8 mouse cellular contexts compared by ENCODE assay signal in genomic region chr3:122619931-122620284, GRCm38 (mm10). TPM values are rescaled to one million over a fixed set of nuclear protein-coding genes. Genes with fewer than 3 reads are reported as not detected.
A peak's percentile ranks its signal among the peaks of the same experiment; 100 is the strongest.
DNase-seq lines count a peak whose midpoint lies in the region; ATAC-seq and TF ChIP-seq lines count a peak whose summit lies in the region.

No protein-coding gene starts in this region.

- no peak for DNase-seq in heart, postnatal 14 days
- DNase-seq in ES-CJ7 (ENCODE audit: low read depth, low spot score) = peak; percentile 60
- peak; percentile 84 for DNase-seq in forebrain, postnatal 0 days
- DNase-seq in limb, embryonic 14.5 days (ENCODE audit: low spot score) = no peak
- peak; percentile 17 for DNase-seq in splenic B cell, adult 2 months (ENCODE audit: low read depth, low spot score)
- DNase-seq in urinary bladder, postnatal 25 days (ENCODE audit: low spot score) = no peak
- DNase-seq in urinary bladder, postnatal 10 days (ENCODE audit: low spot score) = no peak

- no peaks in the 10 kb centered on the region for H3K36me3 ChIP-seq in heart, embryonic 11.5 days (ENCODE audit: control insufficient read depth, insufficient read depth, low read length)
- no peaks in the 10 kb centered on the region for H3K36me3 ChIP-seq in forebrain, postnatal 0 days (ENCODE audit: insufficient read depth)
- no peaks in the 10 kb centered on the region for H3K36me3 ChIP-seq in limb, embryonic 14.5 days (ENCODE audit: control insufficient read depth, insufficient read depth, low read length)
- no peaks in the 10 kb centered on the region for H3K36me3 ChIP-seq in splenic B cell, adult 2 months (ENCODE audit: control insufficient read depth, insufficient read depth, low read length, poor library complexity, severe bottlenecking)

- no peak for TF ChIP-seq CTCF in forebrain, postnatal 0 days (IDR thresholded peaks at IDR 0.05; ENCODE audit: low read depth)

- intact Hi-C loops in heart, postnatal 14 days (cut with DNase I) = loop anchor here (2.0 to 5.0 kb wide), 2 partner anchors 61 to 113 kb away; no protein-coding TSS in a partner anchor

- WGBS in heart, embryonic 11.5 days (ENCODE audit: insufficient replicate concordance) = under 1% methylated on average over 20 of the region's 20 CpGs
- under 1% methylated on average over 20 of the region's 20 CpGs for WGBS in forebrain, postnatal 0 days
- WGBS in limb, embryonic 14.5 days = 2% methylated on average over 20 of the region's 20 CpGs

- H3K27me3 ChIP-seq in heart, embryonic 11.5 days (ENCODE audit: control insufficient read depth, insufficient read depth, low read length) = no peaks in the 10 kb centered on the region
- H3K27me3 ChIP-seq in forebrain, postnatal 0 days (ENCODE audit: insufficient read depth, low read length) = no peaks in the 10 kb centered on the region
- H3K27me3 ChIP-seq in limb, embryonic 14.5 days (ENCODE audit: control insufficient read depth, insufficient read depth, low read length) = no peaks in the 10 kb centered on the region
- H3K27me3 ChIP-seq in splenic B cell, adult 2 months (ENCODE audit: control insufficient read depth, insufficient read depth, low read length, poor library complexity, severe bottlenecking) = no peaks in the 10 kb centered on the region

- peaks cover 15% of the 10 kb centered on the region for H3K4me1 ChIP-seq in heart, embryonic 11.5 days (ENCODE audit: control insufficient read depth, insufficient read depth, low read length)
- H3K4me1 ChIP-seq in forebrain, postnatal 0 days (ENCODE audit: insufficient read depth) = peaks cover 18% of the 10 kb centered on the region; the same call in 1 of the 2 replicates
- H3K4me1 ChIP-seq in limb, embryonic 14.5 days (ENCODE audit: control insufficient read depth, insufficient read depth, low read length) = peaks cover 25% of the 10 kb centered on the region

- H3K4me2 ChIP-seq in heart, embryonic 11.5 days = peak overlapping the region; percentile 96
- H3K4me2 ChIP-seq in forebrain, postnatal 0 days (ENCODE audit: low read depth) = peak overlapping the region; percentile 64
- H3K4me2 ChIP-seq in limb, embryonic 14.5 days (replicated peaks; ENCODE audit: low read depth, low read length, severe bottlenecking) = peak overlapping the region; percentile 85

- H3K4me3 ChIP-seq in heart, embryonic 11.5 days (ENCODE audit: low read depth, low read length) = peak overlapping the region; percentile 88
- peak overlapping the region; percentile 99 for H3K4me3 ChIP-seq in forebrain, postnatal 0 days (ENCODE audit: low read depth, low read length)
- peak overlapping the region; percentile 81 for H3K4me3 ChIP-seq in limb, embryonic 14.5 days (replicated peaks; ENCODE audit: low read length)

- H3K9me3 ChIP-seq in heart, embryonic 11.5 days (replicated peaks; ENCODE audit: control insufficient read depth, low read length) = no peaks in the 10 kb centered on the region
- H3K9me3 ChIP-seq in forebrain, postnatal 0 days (ENCODE audit: low read length) = no peaks in the 10 kb centered on the region
- H3K9me3 ChIP-seq in limb, embryonic 14.5 days (ENCODE audit: control insufficient read depth, low read length) = no peaks in the 10 kb centered on the region

- TF ChIP-seq POLR2A in limb, embryonic 14.5 days (IDR thresholded peaks at IDR 0.05; ENCODE audit: borderline replicate concordance, extremely low read depth, insufficient read depth, insufficient read length) = peak; percentile 58; the same call in 1 of the 2 replicates

- peak overlapping the region; percentile 91 for H3K27ac ChIP-seq in heart, embryonic 11.5 days (ENCODE audit: low read depth, low read length)
- peak overlapping the region; percentile 100 for H3K27ac ChIP-seq in forebrain, postnatal 0 days (ENCODE audit: low read depth, low read length)
- peak overlapping the region; percentile 97 for H3K27ac ChIP-seq in limb, embryonic 14.5 days (replicated peaks; ENCODE audit: low read depth, low read length)

- peak overlapping the region; percentile 96 for H3K9ac ChIP-seq in heart, embryonic 11.5 days (ENCODE audit: low read depth, low read length)
- H3K9ac ChIP-seq in forebrain, postnatal 0 days = peak overlapping the region; percentile 99
- peak overlapping the region; percentile 98 for H3K9ac ChIP-seq in limb, embryonic 14.5 days (ENCODE audit: low read depth, low read length, severe bottlenecking)

- ATAC-seq in heart, embryonic 11.5 days (replicated peaks; ENCODE audit: insufficient number of reproducible peaks, low FRiP score, low TSS enrichment) = peak; percentile 28
- peak; percentile 81 for ATAC-seq in forebrain, postnatal 0 days
- ATAC-seq in limb, embryonic 14.5 days (ENCODE audit: low FRiP score, low read depth) = peak; percentile 70

RNA-seq across cellular contexts. Expression of gene Fnbp1l, which starts 0.4 kb away (rescaled TPM):
- 26.6 and 35.1 TPM in 2 replicates for polyA plus RNA-seq in heart, embryonic 11.5 days (2014; fragmentation: Nextera tagmentation; extraction: Ambion mirVana)
- 10 to 100 TPM; 28.6 to 32.8 TPM for total RNA-seq in heart, postnatal 14 days (2021)
- total RNA-seq in forebrain, postnatal 0 days (2014; rRNA removed) = 161 and 203 TPM in 2 replicates
- polyA plus RNA-seq in forebrain, postnatal 0 days (2015; fragmentation: Nextera tagmentation; extraction: Ambion mirVana) = 163 and 220 TPM in 2 replicates
- polyA plus RNA-seq in limb, embryonic 14.5 days (2012; rRNA removed) = 76.1 and 80.4 TPM in 2 replicates
- 47.5 and 56.2 TPM in 2 replicates for polyA plus RNA-seq in limb, embryonic 14.5 days (2014; fragmentation: Nextera tagmentation; extraction: Ambion mirVana)

Comparison
In these comparisons a context has a peak if more than half of its experiments do, and no peak if none do; other contexts are left out.
1. ATAC-seq: peak in every context shown above with its lines; median percentile 81 in forebrain, postnatal 0 days; 70 in limb, embryonic 14.5 days; 28 in heart, embryonic 11.5 days.
2. DNase-seq: peak in ES-CJ7 (single experiment), forebrain, postnatal 0 days (single experiment) and splenic B cell, adult 2 months (single experiment); none in heart, postnatal 14 days (0 of 2), limb, embryonic 14.5 days (single experiment), urinary bladder, postnatal 25 days (single experiment) and urinary bladder, postnatal 10 days (single experiment).
3. Peak in every context shown above with its lines, with median percentiles within 50 percentile points of each other: H3K27ac ChIP-seq, H3K4me2 ChIP-seq, H3K4me3 ChIP-seq and H3K9ac ChIP-seq.